18 mouse cellular contexts compared by ENCODE assay signal in genomic region chr10:6156941-6157340, GRCm38 (mm10).
A peak's percentile ranks its signal among the peaks of the same experiment; 100 is the strongest.
DNase-seq lines count a peak whose midpoint lies in the region; ATAC-seq and TF ChIP-seq lines count a peak whose summit lies in the region.
"Had no signal": no experiment of that assay in that cellular context is flagged by ENCODE, and none has a peak within 500 bp of the region (broad histone marks: within the 10 kb centered on the region; RNA-seq: fewer than 3 reads in every experiment).

No protein-coding gene starts in this region.

- TF ChIP-seq CTCF in midbrain, postnatal 0 days (IDR thresholded peaks at IDR 0.05), result no peak

- H3K9ac ChIP-seq in forebrain, embryonic 16.5 days (replicated peaks; ENCODE audit: low read depth, low read length), result no peak overlapping the region
- no peak overlapping the region for H3K9ac ChIP-seq in forebrain, embryonic 15.5 days (replicated peaks)
- no peak overlapping the region for H3K9ac ChIP-seq in midbrain, embryonic 15.5 days
- H3K9ac ChIP-seq in midbrain, embryonic 13.5 days (replicated peaks), result no peak overlapping the region
- H3K9ac ChIP-seq in midbrain, postnatal 0 days (replicated peaks; ENCODE audit: low read length, poor library complexity, severe bottlenecking), result no peak overlapping the region
- no peak overlapping the region for H3K9ac ChIP-seq in midbrain, embryonic 11.5 days (ENCODE audit: low read length)
- H3K9ac ChIP-seq: embryonic facial prominence, embryonic 12.5 days; forebrain, embryonic 12.5 days had no signal

- H3K36me3 ChIP-seq in forebrain, embryonic 16.5 days (ENCODE audit: control insufficient read depth, insufficient read depth), result no peaks in the 10 kb centered on the region
- no peaks in the 10 kb centered on the region for H3K36me3 ChIP-seq in forebrain, embryonic 15.5 days
- no peaks in the 10 kb centered on the region for H3K36me3 ChIP-seq in midbrain, embryonic 15.5 days (replicated peaks)
- no peaks in the 10 kb centered on the region for H3K36me3 ChIP-seq in midbrain, embryonic 13.5 days
- H3K36me3 ChIP-seq in midbrain, postnatal 0 days (ENCODE audit: insufficient read depth, low read length), result no peaks in the 10 kb centered on the region
- H3K36me3 ChIP-seq in midbrain, embryonic 11.5 days (ENCODE audit: control insufficient read depth, insufficient read depth, low read length), result no peaks in the 10 kb centered on the region
- H3K36me3 ChIP-seq: embryonic facial prominence, embryonic 10.5 days; embryonic facial prominence, embryonic 12.5 days; forebrain, embryonic 12.5 days had no signal

- WGBS in forebrain, embryonic 16.5 days, result 47% methylated on average over 6 of the region's 6 CpGs
- WGBS in forebrain, embryonic 15.5 days, result 58% methylated on average over 6 of the region's 6 CpGs
- WGBS in midbrain, embryonic 15.5 days, result 48% methylated on average over 6 of the region's 6 CpGs
- WGBS in midbrain, embryonic 13.5 days, result 61% methylated on average over 6 of the region's 6 CpGs
- WGBS in midbrain, postnatal 0 days, result 29% methylated on average over 6 of the region's 6 CpGs
- WGBS in midbrain, embryonic 11.5 days, result 62% methylated on average over 6 of the region's 6 CpGs

- H3K27ac ChIP-seq in forebrain, embryonic 16.5 days (ENCODE audit: low read length), result no peak overlapping the region
- no peak overlapping the region for H3K27ac ChIP-seq in forebrain, embryonic 15.5 days (replicated peaks)
- H3K27ac ChIP-seq in midbrain, embryonic 15.5 days, result no peak overlapping the region
- no peak overlapping the region for H3K27ac ChIP-seq in midbrain, embryonic 13.5 days
- no peak overlapping the region for H3K27ac ChIP-seq in midbrain, postnatal 0 days (ENCODE audit: low read depth, low read length)
- H3K27ac ChIP-seq in midbrain, embryonic 11.5 days (ENCODE audit: low read depth, low read length), result no peak overlapping the region
- H3K27ac ChIP-seq: embryonic facial prominence, embryonic 10.5 days; embryonic facial prominence, embryonic 12.5 days; forebrain, embryonic 12.5 days had no signal

- no peaks in the 10 kb centered on the region for H3K9me3 ChIP-seq in forebrain, embryonic 16.5 days (ENCODE audit: control insufficient read depth, low read length)
- no peaks in the 10 kb centered on the region for H3K9me3 ChIP-seq in forebrain, embryonic 15.5 days
- H3K9me3 ChIP-seq in midbrain, embryonic 15.5 days, result no peaks in the 10 kb centered on the region
- no peaks in the 10 kb centered on the region for H3K9me3 ChIP-seq in midbrain, embryonic 13.5 days
- H3K9me3 ChIP-seq in midbrain, postnatal 0 days (ENCODE audit: low read length), result no peaks in the 10 kb centered on the region
- H3K9me3 ChIP-seq in midbrain, embryonic 11.5 days (ENCODE audit: control insufficient read depth, low read length), result no peaks in the 10 kb centered on the region
- H3K9me3 ChIP-seq: embryonic facial prominence, embryonic 10.5 days; embryonic facial prominence, embryonic 12.5 days; forebrain, embryonic 12.5 days had no signal

- H3K4me2 ChIP-seq in forebrain, embryonic 16.5 days (ENCODE audit: low read length), result no peak overlapping the region
- H3K4me2 ChIP-seq in forebrain, embryonic 15.5 days (replicated peaks), result no peak overlapping the region
- H3K4me2 ChIP-seq in midbrain, embryonic 15.5 days, result no peak overlapping the region
- H3K4me2 ChIP-seq in midbrain, embryonic 13.5 days (replicated peaks), result no peak overlapping the region
- H3K4me2 ChIP-seq in midbrain, postnatal 0 days (ENCODE audit: low read depth, low read length, poor library complexity, severe bottlenecking), result no peak overlapping the region
- no peak overlapping the region for H3K4me2 ChIP-seq in midbrain, embryonic 11.5 days
- H3K4me2 ChIP-seq: embryonic facial prominence, embryonic 12.5 days; forebrain, embryonic 12.5 days had no signal

- no peaks in the 10 kb centered on the region for H3K27me3 ChIP-seq in forebrain, embryonic 16.5 days (replicated peaks; ENCODE audit: control insufficient read depth, insufficient read depth, low read length)
- no peaks in the 10 kb centered on the region for H3K27me3 ChIP-seq in forebrain, embryonic 15.5 days
- H3K27me3 ChIP-seq in midbrain, embryonic 15.5 days (replicated peaks), result no peaks in the 10 kb centered on the region
- H3K27me3 ChIP-seq in midbrain, embryonic 13.5 days, result no peaks in the 10 kb centered on the region
- no peaks in the 10 kb centered on the region for H3K27me3 ChIP-seq in midbrain, postnatal 0 days (ENCODE audit: insufficient read depth, low read length)
- H3K27me3 ChIP-seq in midbrain, embryonic 11.5 days (ENCODE audit: control insufficient read depth, insufficient read depth, low read length), result no peaks in the 10 kb centered on the region
- H3K27me3 ChIP-seq: embryonic facial prominence, embryonic 12.5 days; forebrain, embryonic 12.5 days had no signal

- 0 out of 2 replicates have a peak, but pooled peaks have one; percentile 12 for ATAC-seq in forebrain, embryonic 16.5 days
- no peak for ATAC-seq in forebrain, embryonic 15.5 days (replicated peaks)
- peak; percentile 37 for ATAC-seq in midbrain, embryonic 15.5 days (replicated peaks)
- ATAC-seq in midbrain, embryonic 13.5 days, result no peak
- peak; percentile 54; the same call in 1 of the 2 replicates for ATAC-seq in midbrain, postnatal 0 days (ENCODE audit: low FRiP score)
- ATAC-seq in midbrain, embryonic 11.5 days (ENCODE audit: low FRiP score), result no peak

- peak; percentile 5 for DNase-seq in midbrain, postnatal 0 days (ENCODE audit: low spot score)
- no peak for DNase-seq in midbrain, embryonic 11.5 days (ENCODE audit: low spot score, missing footprints)
- no peak for DNase-seq in lung, postnatal 4 days
- DNase-seq: adrenal gland, adult 2 months; adrenal gland, postnatal 10 days; adrenal gland, postnatal 25 days; cerebellum, adult 11-12 months; cerebellum, adult 2 months; cerebellum, adult 9-10 months; cerebellum, postnatal 10 days; cerebellum, postnatal 25 days had no signal

- H3K4me3 ChIP-seq in forebrain, embryonic 16.5 days (replicated peaks; ENCODE audit: low read length), result no peak overlapping the region
- H3K4me3 ChIP-seq in forebrain, embryonic 15.5 days, result no peak overlapping the region
- no peak overlapping the region for H3K4me3 ChIP-seq in midbrain, embryonic 15.5 days
- H3K4me3 ChIP-seq in midbrain, embryonic 13.5 days (replicated peaks), result no peak overlapping the region
- H3K4me3 ChIP-seq in midbrain, postnatal 0 days (ENCODE audit: low read depth, low read length), result no peak overlapping the region
- no peak overlapping the region for H3K4me3 ChIP-seq in midbrain, embryonic 11.5 days (ENCODE audit: low read depth, low read length)
- H3K4me3 ChIP-seq: embryonic facial prominence, embryonic 10.5 days; embryonic facial prominence, embryonic 12.5 days; forebrain, embryonic 12.5 days had no signal

- no peaks in the 10 kb centered on the region for H3K4me1 ChIP-seq in forebrain, embryonic 16.5 days (replicated peaks; ENCODE audit: control insufficient read depth, insufficient read depth, low read length)
- H3K4me1 ChIP-seq in forebrain, embryonic 15.5 days, result no peaks in the 10 kb centered on the region
- no peaks in the 10 kb centered on the region for H3K4me1 ChIP-seq in midbrain, embryonic 15.5 days
- no peaks in the 10 kb centered on the region for H3K4me1 ChIP-seq in midbrain, embryonic 13.5 days (replicated peaks)
- 0 out of 2 replicates have a peak, but pooled peaks cover 4% of the 10 kb centered on the region for H3K4me1 ChIP-seq in midbrain, postnatal 0 days (ENCODE audit: insufficient read depth, low read length)
- no peaks in the 10 kb centered on the region for H3K4me1 ChIP-seq in midbrain, embryonic 11.5 days (ENCODE audit: control insufficient read depth, insufficient read depth, low read length)
- H3K4me1 ChIP-seq: embryonic facial prominence, embryonic 10.5 days; embryonic facial prominence, embryonic 12.5 days; forebrain, embryonic 12.5 days had no signal

Comparison
In these comparisons a context has a peak if more than half of its experiments do, and no peak if none do; other contexts are left out.
1. ATAC-seq: peak in forebrain, embryonic 16.5 days (single experiment), midbrain, embryonic 15.5 days (single experiment) and midbrain, postnatal 0 days (single experiment); none in forebrain, embryonic 15.5 days (single experiment), midbrain, embryonic 13.5 days (single experiment) and midbrain, embryonic 11.5 days (single experiment).